Mouse (Mus musculus) kidney, embryonic 16.5 days (tissue): ENCODE measurements at regions not wholly inside any gene's neighbourhood (a gene's known extent, or its start where the extent isn't known, plus 50 kb on each side); places are given as distances from the start of the nearest gene placed in this dataset.

Experiments
- ATAC-seq: fragments of 200-750 bp; cut with Nextera tagmentation; 2 replicates; pipeline ENCODE4 v1.8.0; 2017; ENCODE audit warnings: moderate TSS enrichment; ENCODE audit not compliant: low FRiP score, low TSS enrichment
- H3K27ac ChIP-seq: fragments of 300-500 bp; sonication (generic); 2 replicates; pipeline ENCODE4 v1.5.1; 2014; ENCODE audit warnings: low read length
- H3K27me3 ChIP-seq: fragments of 300-500 bp; sonication (generic); 2 replicates; pipeline ENCODE4 v1.6.1; 2014; ENCODE audit warnings: low read length, control low read depth, mixed read lengths; ENCODE audit not compliant: insufficient read depth
- H3K36me3 ChIP-seq: fragments of 300-500 bp; sonication (generic); 2 replicates; pipeline ENCODE4 v1.6.1; 2014; ENCODE audit warnings: low read length, control low read depth, mixed read lengths; ENCODE audit not compliant: insufficient read depth
- H3K4me1 ChIP-seq: fragments of 300-500 bp; sonication (generic); 2 replicates; pipeline ENCODE4 v1.6.1; 2014; ENCODE audit warnings: low read length, control low read depth, mixed read lengths; ENCODE audit not compliant: insufficient read depth
- H3K4me2 ChIP-seq: fragments of 300-500 bp; sonication (generic); replicated peaks from 2 replicates; pipeline ENCODE4 v1.6.1; 2014; ENCODE audit warnings: low read depth, low read length
- H3K4me3 ChIP-seq: fragments of 300-500 bp; sonication (generic); 2 replicates; pipeline ENCODE4 v1.5.1; 2014; ENCODE audit warnings: mild to moderate bottlenecking, low read length
- H3K9ac ChIP-seq: fragments of 300-500 bp; sonication (generic); replicated peaks from 2 replicates; pipeline ENCODE4 v1.6.1; 2014; ENCODE audit warnings: low read length
- H3K9me3 ChIP-seq: fragments of 300-500 bp; sonication (generic); 2 replicates; pipeline ENCODE4 v1.6.1; 2016; ENCODE audit warnings: low read length, control low read depth
- WGBS: fragments of 180-500 bp; shearing (Covaris S2); extraction: QIAGEN DNeasy Blood & Tissue Kit; methylation state at CpG from one replicate; pipeline ENCODE4 v1.1.7; 2014; 5-methylcytosine and 5-hydroxymethylcytosine counted together

DNA sequence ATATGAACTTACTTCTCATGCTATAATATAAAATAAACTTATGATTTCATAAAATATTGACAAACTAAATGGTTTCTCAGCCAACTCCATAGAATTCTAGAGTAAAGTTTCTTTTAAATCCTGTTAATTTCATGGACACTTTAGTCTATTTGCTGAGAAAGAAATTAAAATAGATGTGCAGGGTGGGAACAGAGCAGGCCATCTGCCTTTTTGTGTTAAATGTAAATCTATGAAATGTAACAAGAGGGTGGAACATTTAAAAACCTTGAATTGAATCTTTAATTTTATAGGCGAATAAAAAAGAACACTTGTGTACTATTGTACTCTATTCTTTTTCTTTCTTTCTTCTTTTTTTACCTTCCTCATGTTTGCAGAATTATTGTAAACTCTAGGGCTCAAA lies 1050.7 kb downstream of the Tbl1xr1 start:
- no peak for ATAC-seq
- H3K4me1 ChIP-seq = no peaks in the 10 kb centered on the region
- no peaks in the 10 kb centered on the region for H3K9me3 ChIP-seq
- no peaks in the 10 kb centered on the region for H3K27me3 ChIP-seq
- no peak overlapping the region for H3K4me2 ChIP-seq
- H3K9ac ChIP-seq = no peak overlapping the region
- 89% methylated on average over 1 of the region's 1 CpGs for WGBS
- H3K27ac ChIP-seq = no peak overlapping the region
- H3K36me3 ChIP-seq = no peaks in the 10 kb centered on the region
- H3K4me3 ChIP-seq = no peak overlapping the region

DNA sequence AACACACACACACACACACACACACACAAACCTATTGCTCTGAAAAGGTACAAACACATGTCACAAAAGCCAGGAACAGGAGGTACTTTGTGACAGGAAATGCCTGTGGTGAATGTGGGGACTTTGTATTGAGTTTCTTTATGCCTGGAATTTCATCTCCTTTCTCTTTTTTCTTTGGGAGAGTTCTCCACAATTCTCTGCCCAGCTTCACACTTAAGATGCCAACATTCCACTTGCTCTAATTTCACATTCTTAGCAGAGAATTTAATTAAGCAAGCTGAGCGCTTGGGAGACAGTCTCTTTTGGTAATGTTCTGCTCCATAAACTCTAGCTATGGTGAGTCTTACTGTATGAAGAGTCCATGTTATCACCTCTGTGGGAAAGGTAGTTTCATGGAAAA lies 1059.1 kb downstream of the Tbl1xr1 start:
- H3K4me3 ChIP-seq = no peak overlapping the region
- no peak overlapping the region for H3K9ac ChIP-seq
- H3K27me3 ChIP-seq = no peaks in the 10 kb centered on the region
- WGBS = 52% methylated on average over 1 of the region's 1 CpGs
- ATAC-seq = no peak
- no peak overlapping the region for H3K4me2 ChIP-seq
- no peaks in the 10 kb centered on the region for H3K9me3 ChIP-seq
- no peaks in the 10 kb centered on the region for H3K36me3 ChIP-seq
- H3K27ac ChIP-seq = no peak overlapping the region
- H3K4me1 ChIP-seq = no peaks in the 10 kb centered on the region

DNA sequence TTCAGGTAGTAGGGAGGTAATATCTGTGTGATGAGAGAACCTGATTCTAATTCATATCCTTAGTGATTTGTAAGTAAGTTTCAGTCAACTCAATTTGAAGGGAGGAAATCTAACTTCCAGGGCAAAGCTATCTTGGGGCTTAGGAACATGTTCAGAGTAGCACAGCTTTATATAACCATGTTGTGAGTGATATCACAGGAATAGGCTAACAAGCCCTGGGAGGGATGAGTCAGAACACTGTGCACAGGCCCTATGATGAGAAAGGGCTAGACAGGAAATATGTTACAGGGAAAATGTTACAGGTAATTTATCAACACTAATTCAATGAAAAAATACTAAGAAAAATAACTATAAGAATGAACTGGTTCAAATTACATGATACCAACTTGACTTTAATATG lies 1062.5 kb downstream of the Tbl1xr1 start:
- Histone ChIP-seq H3K36me3 (no peaks in the 10 kb centered on the region), H3K4me1 (no peaks in the 10 kb centered on the region), H3K27ac (no peak overlapping the region), H3K9me3 (no peaks in the 10 kb centered on the region), H3K27me3 (no peaks in the 10 kb centered on the region), H3K9ac (no peak overlapping the region), H3K4me2 (no peak overlapping the region), H3K4me3 (no peak overlapping the region)
- ATAC-seq = no peak

DNA sequence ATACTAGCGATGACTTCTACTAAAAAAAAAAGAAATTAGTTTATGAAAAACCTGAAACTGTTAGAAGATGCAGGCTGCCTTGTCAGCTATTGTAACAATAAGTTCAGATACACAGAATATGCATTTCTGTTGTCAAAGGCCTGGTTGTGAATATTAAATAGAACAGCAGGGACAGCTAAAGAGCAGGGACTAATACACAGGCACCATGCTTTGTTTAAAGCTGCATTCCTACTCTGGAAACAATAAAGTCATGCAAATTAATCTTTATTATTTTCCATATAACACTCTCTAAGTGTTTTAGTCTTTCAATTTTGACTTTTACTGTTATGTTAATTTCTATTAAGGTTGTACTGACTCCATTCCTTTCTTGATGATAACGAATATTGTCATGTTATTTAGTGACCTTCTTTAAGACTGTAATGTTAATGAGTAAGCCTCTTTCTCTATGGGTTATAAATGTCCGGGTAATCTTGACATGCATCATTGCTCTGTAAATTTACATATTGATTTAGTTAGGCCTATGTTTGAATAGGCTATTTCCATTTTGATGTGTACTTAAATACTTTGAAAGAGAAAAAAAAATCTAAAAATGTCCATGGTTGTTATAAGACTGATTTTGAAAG lies 1088.5 kb downstream of the Tbl1xr1 start:
- Histone ChIP-seq H3K9me3 (no peaks in the 10 kb centered on the region), H3K27me3 (no peaks in the 10 kb centered on the region), H3K4me3 (no peak overlapping the region), H3K36me3 (no peaks in the 10 kb centered on the region), H3K9ac (no peak overlapping the region), H3K27ac (no peak overlapping the region), H3K4me1 (no peaks in the 10 kb centered on the region), H3K4me2 (no peak overlapping the region)
- ATAC-seq = no peak
- WGBS = 73% methylated on average over 3 of the region's 3 CpGs

DNA sequence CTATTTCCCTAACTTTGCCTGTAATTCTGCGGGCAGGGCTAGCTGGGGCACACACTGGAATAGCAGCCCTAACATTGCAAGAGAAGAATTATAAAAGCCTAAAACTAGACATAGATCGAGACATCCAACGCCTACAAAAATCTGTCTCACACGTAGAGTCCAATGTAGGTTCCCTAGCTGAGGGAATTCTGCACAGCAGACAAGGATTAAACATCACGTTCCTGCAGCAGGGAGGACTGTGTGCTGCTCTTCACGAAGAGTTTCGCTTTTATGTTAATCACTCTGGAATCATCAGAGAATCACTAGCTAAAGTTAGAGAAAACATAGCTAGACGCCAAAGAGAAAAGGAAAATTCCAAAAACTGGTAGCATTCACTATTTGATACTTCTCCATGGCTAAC lies 1106.9 kb downstream of the Tbl1xr1 start:
- no peaks in the 10 kb centered on the region for H3K27me3 ChIP-seq
- ATAC-seq = no peak
- H3K4me3 ChIP-seq = no peak overlapping the region
- H3K27ac ChIP-seq = no peak overlapping the region
- no peak overlapping the region for H3K4me2 ChIP-seq
- H3K9me3 ChIP-seq = 0 out of 2 replicates have a peak, but pooled peaks cover 5% of the 10 kb centered on the region
- H3K9ac ChIP-seq = no peak overlapping the region
- 95% methylated on average over 8 of the region's 8 CpGs for WGBS
- no peaks in the 10 kb centered on the region for H3K4me1 ChIP-seq
- H3K36me3 ChIP-seq = no peaks in the 10 kb centered on the region

DNA sequence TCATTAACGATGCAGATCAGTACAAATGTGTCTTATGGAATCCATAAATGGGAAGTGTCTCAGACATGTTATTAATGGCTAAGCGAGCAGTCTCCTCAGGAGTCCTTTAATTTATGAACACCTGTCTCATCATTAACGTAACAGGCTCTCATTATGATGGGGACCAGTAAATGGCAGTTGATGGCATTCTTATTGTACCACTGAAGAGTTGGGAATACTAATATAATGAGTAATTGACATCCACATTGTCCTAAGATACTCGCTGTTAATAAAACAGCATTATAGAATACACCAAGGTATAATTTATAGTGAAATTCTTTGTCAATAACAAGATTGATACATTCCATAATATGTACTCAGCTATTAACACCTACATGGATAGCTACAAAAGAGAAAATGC lies 1112.0 kb downstream of the Tbl1xr1 start:
- H3K36me3 ChIP-seq = no peaks in the 10 kb centered on the region
- H3K27me3 ChIP-seq = no peaks in the 10 kb centered on the region
- H3K27ac ChIP-seq = no peak overlapping the region
- no peak overlapping the region for H3K4me3 ChIP-seq
- no peak overlapping the region for H3K4me2 ChIP-seq
- H3K9me3 ChIP-seq = no peaks in the 10 kb centered on the region
- no peak overlapping the region for H3K9ac ChIP-seq
- WGBS = 85% methylated on average over 4 of the region's 4 CpGs
- H3K4me1 ChIP-seq = no peaks in the 10 kb centered on the region
- no peak for ATAC-seq

DNA sequence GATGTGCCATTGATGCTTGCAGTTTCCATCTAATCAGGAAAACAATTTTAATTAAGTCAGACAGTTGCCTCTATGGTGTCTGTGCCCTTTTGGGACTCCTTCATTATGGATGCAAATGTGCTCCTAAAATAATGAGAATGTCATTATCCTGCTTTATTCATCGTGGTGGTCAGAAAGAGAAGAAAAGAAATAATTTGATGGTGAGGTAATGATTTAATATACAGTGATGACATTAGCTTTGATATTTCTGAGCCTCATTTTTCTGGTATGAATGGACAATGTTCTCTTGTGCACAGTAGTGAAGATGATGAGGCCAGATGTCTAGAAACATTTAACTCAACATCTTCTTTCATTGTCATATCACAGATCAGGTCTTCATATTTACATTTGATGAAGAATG lies 1123.6 kb downstream of the Tbl1xr1 start:
- H3K9ac ChIP-seq = no peak overlapping the region
- no peaks in the 10 kb centered on the region for H3K4me1 ChIP-seq
- H3K9me3 ChIP-seq = no peaks in the 10 kb centered on the region
- ATAC-seq = no peak
- 58% methylated on average over 1 of the region's 1 CpGs for WGBS
- H3K4me2 ChIP-seq = no peak overlapping the region
- no peaks in the 10 kb centered on the region for H3K27me3 ChIP-seq
- no peaks in the 10 kb centered on the region for H3K36me3 ChIP-seq
- H3K4me3 ChIP-seq = no peak overlapping the region
- H3K27ac ChIP-seq = no peak overlapping the region

DNA sequence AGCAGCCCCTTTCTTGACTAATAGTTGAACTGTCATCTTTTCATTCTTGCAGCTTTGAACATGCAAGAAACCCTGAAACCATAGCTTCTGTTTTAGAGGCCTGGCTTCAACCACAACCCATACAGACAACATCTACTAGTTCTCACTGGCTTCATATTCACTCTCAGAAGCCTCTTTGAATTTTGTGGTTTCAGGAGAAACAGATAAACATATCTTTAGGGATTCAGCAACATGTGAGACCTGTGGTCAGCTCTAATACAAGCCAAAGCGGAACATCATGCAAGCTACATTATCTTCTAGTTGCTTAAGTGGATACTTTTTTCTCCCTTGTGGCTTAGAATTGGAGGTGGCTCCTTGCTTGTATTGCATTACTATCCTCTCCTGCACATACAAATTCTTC lies 1138.0 kb downstream of the Tbl1xr1 start:
- Histone ChIP-seq H3K9ac (no peak overlapping the region), H3K4me2 (no peak overlapping the region), H3K27ac (no peak overlapping the region), H3K36me3 (no peaks in the 10 kb centered on the region), H3K27me3 (no peaks in the 10 kb centered on the region), H3K4me3 (no peak overlapping the region), H3K4me1 (no peaks in the 10 kb centered on the region), H3K9me3 (no peaks in the 10 kb centered on the region)
- ATAC-seq = no peak
- 94% methylated on average over 1 of the region's 1 CpGs for WGBS

DNA sequence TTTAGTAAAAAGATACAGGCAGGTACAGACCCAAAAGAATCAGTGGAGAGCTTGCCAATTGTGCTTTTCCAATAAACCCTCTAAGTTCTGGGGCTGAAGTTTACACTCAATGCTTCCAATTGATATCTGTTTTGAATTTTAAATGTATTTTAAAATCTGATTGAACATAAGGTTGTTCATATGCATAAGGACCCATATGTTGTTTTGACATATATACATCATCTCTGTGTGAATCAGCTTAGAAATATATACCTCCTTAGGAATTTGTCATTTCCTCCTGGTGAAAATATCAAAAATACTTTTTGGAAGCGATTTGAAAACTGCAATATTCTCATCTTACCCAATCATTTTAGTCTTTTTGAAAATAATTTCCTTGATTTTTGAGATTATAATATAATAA lies 1140.3 kb downstream of the Tbl1xr1 start:
- Histone ChIP-seq H3K4me2 (no peak overlapping the region), H3K4me1 (no peaks in the 10 kb centered on the region), H3K9ac (no peak overlapping the region), H3K36me3 (no peaks in the 10 kb centered on the region), H3K4me3 (no peak overlapping the region), H3K27me3 (no peaks in the 10 kb centered on the region), H3K27ac (no peak overlapping the region), H3K9me3 (no peaks in the 10 kb centered on the region)
- ATAC-seq = no peak
- 72% methylated on average over 1 of the region's 1 CpGs for WGBS

DNA sequence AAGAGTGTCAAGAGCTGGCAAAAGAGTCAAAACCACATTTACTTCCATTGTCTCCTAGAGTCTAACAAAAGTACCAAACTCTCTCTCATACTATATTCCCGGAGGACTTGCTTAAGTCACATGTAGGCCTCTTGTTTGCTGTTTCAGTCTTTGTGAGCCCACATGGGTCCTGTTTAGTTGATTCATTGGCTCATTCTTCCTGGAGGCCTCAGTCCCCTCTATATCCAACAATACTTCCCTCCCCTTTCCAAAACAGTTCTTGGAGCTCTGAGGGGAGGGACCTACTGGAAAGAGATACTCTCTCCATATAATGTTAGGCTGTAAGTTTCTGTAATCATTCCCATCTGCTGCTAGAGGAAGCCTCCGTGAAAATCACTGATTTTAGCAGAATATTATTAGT lies 1171.8 kb downstream of the Tbl1xr1 start:
- H3K9ac ChIP-seq = no peak overlapping the region
- WGBS = 73% methylated on average over 2 of the region's 2 CpGs

DNA sequence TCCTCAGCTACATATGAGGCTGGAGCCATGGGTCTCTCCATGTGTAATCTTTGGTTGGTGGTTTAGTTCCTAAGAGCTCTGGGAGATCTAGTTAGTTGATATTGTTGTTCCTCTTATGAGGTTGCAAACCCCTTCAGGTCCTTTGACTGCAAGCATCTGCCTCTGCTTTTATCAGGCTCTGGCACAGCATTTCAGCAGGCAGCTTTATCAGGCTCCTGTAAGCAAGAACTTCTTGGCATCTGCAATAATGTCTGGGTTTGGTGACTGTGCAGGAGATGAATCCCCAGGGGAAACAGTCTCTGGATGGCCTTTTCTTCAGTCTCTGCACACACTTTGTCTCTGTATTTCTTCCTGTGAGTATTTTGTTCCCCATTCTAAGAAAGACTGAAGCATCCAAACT lies 1175.7 kb downstream of the Tbl1xr1 start:
- Histone ChIP-seq H3K27me3 (no peaks in the 10 kb centered on the region), H3K4me2 (no peak overlapping the region), H3K4me3 (no peak overlapping the region), H3K4me1 (no peaks in the 10 kb centered on the region), H3K36me3 (no peaks in the 10 kb centered on the region), H3K9me3 (no peaks in the 10 kb centered on the region), H3K27ac (no peak overlapping the region), H3K9ac (no peak overlapping the region)
- ATAC-seq = no peak

More for the DNA sequence above, 1171.8 kb downstream of the Tbl1xr1 start:
- Histone ChIP-seq H3K27ac (no peak overlapping the region), H3K27me3 (no peaks in the 10 kb centered on the region), H3K4me1 (no peaks in the 10 kb centered on the region), H3K4me3 (no peak overlapping the region), H3K9me3 (no peaks in the 10 kb centered on the region), H3K4me2 (no peak overlapping the region), H3K36me3 (no peaks in the 10 kb centered on the region)
- ATAC-seq = no peak
